Mouse (Mus musculus) E14TG2a.4 (cell line): ENCODE data around the gene Atp1b2.

Experiments
- CTCF ChIP-seq: conservative IDR thresholded peaks from 2 replicates; pipeline ENCODE4 v1.5.1; 2014; ENCODE audit warnings: low read length
- NANOG ChIP-seq: IDR thresholded peaks from 2 replicates; pipeline ENCODE4 v1.6.1; 2014; ENCODE audit warnings: borderline replicate concordance, low read length, mixed read lengths
- POU5F1 ChIP-seq: IDR thresholded peaks from 2 replicates; pipeline ENCODE4 v1.6.1; 2014; ENCODE audit warnings: low read length, borderline replicate concordance

- TF ChIP-seq CTCF (no peak), NANOG (no peak), POU5F1 (no peak)
Observed at GRCm38 (mm10) chr11:69559851-69560765, 45.6 kb downstream of the Atp1b2 start, which contains the start of gene Efnb3.
